Mouse (Mus musculus) cerebellum, postnatal 10 days (tissue): Measurements from ENCODE around the gene Ctsl.

Source experiments
- DNase-seq, 2 experiments: peaks; one replicate each; pipeline ENCODE4 v3.0.0; 2021; ENCODE audit warnings: mixed read lengths in 2 of 2

The Ctsl gene

DNA sequence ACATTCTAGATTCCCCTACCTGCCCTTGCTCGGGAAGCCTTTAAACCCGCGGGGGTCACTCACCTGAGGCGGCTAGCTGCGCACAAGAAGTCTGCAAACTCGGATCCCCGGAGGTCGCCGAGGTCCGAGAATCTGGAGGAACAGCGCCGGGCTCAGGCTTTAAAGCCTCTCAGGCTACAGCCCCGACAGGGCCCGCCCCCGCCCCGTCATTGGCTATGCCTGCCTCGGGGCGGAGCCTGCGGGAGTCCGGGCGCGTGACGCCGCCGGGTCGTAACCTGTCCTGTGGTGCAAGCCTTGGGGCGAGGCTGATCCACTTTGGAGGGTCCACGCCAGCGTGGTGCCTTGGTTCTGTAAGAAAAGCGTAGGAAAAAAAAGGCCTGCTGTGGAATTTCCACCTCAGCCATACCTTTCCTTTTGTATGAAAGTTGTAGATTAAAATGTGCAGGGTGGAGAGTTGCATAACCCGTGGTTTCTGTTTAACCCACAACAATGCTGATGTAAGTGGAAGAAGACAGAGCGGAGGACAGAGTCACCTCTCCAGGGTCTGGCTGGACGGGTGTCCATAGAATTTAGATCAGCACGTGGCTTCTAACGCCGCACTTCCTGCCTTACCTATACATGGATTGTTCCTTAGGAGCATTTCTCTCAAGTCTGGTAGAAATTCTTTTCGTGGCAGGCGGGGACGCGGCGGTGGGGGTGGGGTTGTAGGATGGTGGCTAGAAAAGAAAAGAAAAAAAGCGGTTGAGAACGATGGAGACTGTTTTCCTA, at the start of gene Ctsl:
TSS of gene Ctsl (minus strand) at position 718 of the 768 bp plus-strand sequence.
- peak; percentile 96 to 97 for DNase-seq

DNA sequence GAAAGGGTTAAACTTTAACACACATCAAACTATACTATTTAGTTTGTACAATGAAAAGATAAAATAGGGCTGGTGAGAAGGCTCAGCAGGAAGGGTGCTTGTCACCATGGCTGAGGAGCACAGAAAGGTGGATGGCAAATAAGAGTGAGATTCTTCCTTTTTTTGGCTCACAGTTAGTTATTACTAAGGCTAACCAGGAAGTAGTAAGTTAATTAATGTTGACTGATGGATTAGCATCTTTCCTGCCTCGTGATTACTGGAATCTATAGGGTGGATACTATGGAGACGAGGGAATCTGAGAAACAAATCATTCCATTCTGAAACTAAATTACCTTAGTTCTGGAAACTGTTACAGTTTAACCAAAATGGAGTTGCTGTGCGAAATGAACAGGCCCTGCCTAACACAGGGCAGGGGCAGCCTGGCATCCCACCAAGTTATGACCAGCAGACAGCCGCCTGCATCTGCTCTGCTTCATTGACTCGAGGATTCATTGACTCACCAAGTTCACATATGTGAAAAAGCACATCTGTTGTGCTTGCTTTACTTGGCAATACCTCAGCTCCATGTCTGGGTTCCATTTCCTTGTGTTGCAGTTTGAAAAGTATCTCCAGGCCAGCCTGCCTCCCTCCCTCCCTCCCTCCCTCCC, 46.4 kb upstream of the Ctsl start:
- DNase-seq = peak; percentile 29 to 57

- DNase-seq = no peak
Observed at GRCm38 (mm10) chr13:64415659-64416058, 45.0 kb upstream of the Ctsl start.

DNA sequence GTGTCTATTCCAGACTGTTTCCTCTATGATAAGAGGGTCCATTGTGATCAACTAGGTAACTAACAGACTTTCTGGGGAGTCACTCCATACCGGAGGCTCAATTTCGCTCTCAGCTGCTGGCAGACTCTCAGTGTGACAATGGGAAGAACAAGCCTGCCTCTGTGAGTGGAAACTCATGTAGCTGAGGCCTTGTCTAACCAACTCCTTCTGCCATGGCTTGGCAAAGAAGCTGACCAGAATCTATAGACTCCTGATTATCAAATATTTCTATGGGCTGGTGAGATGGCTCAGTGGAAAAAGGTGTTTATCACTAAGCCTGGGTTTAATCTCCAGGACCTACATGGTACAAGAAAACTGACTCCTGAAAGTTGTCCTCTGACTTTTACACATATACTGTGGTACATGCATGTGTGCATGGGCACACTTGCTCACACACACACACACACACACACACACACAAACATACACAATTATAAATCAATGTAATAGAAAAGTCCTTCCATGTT, 42.1 kb upstream of the Ctsl start:
- no peak for DNase-seq

GRCm38 (mm10) chr13:64411282-64411681, 40.6 kb upstream of the Ctsl start:
- no peak for DNase-seq

GRCm38 (mm10) chr13:64410604-64411003, 39.9 kb upstream of the Ctsl start:
- DNase-seq = no peak

GRCm38 (mm10) chr13:64407992-64408391, 37.3 kb upstream of the Ctsl start:
- no peak for DNase-seq

DNA sequence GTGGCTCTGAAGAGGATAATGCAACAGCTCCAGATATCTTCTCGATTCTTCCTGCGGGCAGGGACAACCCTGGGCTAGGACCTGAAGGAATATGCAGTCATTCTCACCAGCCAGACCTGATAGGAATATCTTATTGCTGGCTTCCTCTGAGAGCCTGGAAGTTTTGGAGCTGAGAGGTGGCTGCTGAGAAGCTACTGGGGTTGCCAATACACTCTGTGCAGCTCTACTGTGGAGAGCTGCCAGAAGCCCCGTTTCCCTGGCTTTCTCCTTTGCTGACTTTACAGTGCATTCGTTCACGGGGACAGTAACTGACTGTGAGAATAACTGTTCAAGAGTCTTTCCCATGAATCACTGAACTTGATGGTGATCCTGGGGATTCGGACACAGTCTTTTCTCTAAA, 34.9 kb upstream of the Ctsl start:
- peak; percentile 34 to 56 for DNase-seq

- no peak for DNase-seq
Observed at GRCm38 (mm10) chr13:64403519-64403918, 32.8 kb upstream of the Ctsl start.

DNA sequence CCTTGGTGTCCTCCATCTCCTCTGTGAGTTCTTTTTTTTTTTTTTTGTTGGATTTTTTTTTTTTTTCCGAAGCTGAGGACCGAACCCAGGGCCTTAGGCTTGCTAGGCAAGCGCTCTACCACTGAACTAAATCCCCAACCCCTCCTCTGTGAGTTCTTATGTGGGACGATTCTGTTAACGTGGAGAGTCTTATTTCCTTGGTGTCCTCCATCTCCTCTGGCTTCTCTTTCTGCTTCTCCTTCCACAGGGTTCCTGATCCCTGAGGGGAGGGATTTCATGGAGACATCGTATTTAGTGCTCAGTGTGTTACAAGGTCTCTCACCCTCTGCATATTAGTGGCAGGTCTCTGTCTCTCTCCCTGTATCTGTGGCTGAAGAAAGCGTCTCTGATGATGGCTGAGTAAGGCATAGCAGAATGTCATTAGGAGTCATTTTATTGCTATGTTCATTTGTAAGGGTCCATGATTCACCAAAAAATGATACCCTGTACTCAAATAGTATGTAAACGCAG, 32.3 kb upstream of the Ctsl start:
- no peak for DNase-seq

DNA sequence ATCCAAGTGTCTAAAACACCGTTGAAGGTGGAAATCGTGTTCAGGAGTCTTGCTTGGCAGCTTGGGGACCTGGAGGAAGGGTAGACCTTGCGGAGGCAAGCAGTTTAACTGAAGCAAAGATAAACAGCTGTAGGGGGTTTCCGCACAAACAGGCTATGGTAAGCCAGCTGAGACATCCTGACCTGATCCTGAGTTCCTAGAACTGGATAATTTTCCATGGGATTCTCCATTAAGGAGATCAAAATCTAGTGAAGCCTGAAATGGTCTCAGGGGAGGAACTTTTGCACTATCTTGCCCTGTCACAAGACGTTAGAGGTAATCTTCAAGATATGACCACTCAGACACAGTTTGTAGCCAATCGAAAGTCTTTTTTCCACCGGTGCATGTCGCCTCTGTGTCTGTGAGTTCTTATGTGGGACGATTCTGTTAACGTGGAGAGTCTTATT, 31.8 kb upstream of the Ctsl start:
- DNase-seq = no peak

GRCm38 (mm10) chr13:64402006-64402405, 31.3 kb upstream of the Ctsl start:
- DNase-seq = no peak

DNA sequence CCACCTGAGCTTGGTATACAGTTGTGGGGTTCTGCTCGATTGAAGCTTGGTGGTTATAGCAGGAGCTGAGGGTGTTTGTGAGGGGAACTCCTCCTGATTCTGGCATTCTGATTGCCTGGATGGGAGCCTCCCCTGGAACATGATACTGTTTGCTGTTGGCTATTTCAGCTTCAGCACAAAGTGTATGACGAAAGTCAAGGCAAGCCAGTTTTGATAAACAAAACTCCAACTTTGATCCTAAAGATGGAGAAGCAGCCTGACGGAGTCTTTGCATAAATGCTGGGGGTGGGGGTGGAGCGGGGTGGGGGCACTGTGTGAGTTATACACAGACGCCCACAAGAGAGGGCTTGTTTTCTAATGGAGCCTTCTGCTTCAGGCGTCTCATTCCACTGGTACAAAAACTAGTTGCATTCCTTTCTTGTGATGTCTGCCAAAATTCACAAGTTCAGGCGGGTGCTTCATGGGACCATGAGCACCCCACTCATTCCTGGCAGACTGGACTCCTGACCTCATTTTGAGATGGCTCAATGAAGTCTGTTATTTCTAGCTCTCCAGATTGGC, 30.2 kb upstream of the Ctsl start:
- peak; percentile 3 to 6 for DNase-seq

DNA sequence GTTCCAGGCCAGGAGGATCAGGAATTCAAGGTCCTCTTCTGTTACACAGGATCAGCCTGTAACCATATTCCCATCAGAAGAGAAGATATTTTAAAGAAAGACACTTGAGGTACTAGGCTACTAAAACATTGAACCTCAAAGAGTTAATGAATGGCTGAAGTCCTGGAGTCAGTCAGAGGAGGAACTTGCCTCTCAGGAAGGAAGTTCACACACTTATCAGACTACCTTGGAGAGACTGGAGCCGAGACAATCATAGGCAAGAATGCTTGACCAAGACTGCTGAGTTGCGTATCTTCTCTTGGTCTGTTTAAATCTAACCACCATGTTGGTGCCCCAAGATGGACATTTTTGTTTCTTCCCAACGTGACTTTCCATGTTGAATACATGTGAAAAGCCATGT, 29.2 kb upstream of the Ctsl start:
- DNase-seq = no peak

GRCm38 (mm10) chr13:64398065-64398464, 27.4 kb upstream of the Ctsl start:
- DNase-seq = no peak

DNA sequence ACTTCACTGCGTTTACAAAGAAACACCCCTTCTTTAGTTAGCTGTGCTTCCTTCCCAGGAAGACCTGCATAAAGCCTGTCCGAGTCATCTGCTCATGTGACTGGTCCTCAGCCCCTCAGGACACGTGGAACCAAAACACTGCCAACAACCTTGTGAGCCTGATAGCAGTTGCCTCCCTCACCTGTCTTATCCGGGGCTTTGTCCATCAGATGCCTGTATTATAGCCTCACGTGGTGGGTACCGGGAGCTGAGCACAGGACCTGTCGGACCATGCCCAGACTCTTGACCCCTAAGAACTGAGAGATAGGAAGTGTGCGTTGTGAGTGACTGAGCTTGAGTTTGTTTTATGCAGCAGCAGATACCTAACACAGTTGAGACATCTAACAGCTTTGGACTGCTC, 26.3 kb upstream of the Ctsl start:
- no peak for DNase-seq

DNA sequence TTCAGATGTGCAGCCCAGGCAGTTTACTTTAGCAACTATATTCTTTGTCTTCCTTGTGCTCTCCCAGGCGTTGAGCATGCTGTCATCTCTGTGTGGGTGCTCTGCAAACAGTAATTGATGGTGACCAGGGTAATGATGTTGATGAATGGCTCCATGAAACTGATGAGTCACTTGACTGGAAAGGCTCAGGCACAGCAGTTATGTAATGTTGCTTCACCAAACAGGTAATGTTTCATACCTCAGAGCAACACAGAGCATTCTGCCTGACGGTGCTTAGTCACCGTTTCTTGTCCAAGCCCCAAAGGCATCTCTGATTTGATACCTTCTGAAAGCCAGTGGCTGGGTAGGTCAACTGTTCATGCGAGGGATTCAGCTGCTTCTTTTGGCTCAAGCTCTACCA, 17.7 kb upstream of the Ctsl start:
- DNase-seq = no peak

- no peak for DNase-seq
Observed at GRCm38 (mm10) chr13:64386048-64386447, 15.4 kb upstream of the Ctsl start.

DNA sequence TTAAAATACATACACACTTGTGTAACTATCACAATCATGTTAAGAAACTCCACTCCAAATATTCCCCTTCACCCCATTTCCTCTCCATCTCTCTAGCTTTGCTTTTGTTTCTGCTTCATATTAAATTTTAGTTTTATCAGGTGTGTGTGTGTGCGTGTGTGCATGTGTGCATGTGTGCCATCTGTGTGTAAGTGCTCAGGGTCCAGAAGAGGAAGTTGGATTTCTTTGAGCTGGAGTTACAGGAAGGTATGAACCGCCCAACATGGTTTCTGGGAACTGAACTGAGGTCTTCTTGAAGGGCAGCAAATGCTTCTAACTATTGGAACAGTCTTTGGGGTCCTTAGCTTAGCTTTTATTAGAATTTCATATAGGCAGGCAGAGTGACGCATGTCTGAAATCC, 14.2 kb upstream of the Ctsl start:
- no peak for DNase-seq

GRCm38 (mm10) chr13:64380251-64380650, 9.6 kb upstream of the Ctsl start:
- no peak for DNase-seq

DNA sequence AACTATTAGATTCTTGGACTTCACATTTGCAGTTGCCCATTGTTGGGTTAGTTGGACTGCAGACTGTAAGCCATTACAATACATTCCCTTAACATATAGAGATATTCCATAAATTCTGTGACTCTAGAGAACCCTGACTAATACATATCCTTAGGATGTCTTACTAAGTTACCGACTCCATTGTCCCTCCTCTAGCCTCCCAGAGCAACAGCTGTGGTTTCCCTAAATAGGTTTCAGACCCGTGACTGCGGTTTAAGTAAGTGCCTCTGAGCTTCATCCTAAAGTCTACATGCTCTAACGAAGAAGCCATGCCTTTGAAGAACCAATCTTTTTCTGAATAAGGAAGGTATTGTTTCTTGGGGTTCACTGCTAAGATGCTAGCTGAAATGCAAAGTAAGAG, 7.9 kb upstream of the Ctsl start:
- DNase-seq = no peak

- no peak for DNase-seq
Observed at GRCm38 (mm10) chr13:64376472-64376871, 5.8 kb upstream of the Ctsl start.

DNA sequence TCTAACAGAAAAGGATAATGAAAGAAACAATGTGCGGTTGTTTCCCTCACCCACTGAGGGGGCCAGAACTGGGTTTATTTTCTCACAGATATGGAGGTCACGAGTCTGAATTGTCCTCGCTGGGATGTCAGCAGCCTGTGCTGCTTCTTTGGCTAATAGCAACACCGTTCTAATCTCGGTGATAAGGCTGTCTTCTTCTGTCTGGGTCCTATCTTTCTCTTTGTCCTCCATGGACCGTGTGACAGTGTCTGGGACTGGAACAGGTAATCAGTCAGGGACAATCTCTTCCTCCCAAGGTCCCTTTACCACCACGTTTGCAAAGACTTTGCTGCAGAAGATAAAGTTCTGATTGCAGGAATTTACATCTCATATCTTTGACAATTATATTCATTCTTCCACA, 4.5 kb upstream of the Ctsl start:
- DNase-seq = no peak

DNA sequence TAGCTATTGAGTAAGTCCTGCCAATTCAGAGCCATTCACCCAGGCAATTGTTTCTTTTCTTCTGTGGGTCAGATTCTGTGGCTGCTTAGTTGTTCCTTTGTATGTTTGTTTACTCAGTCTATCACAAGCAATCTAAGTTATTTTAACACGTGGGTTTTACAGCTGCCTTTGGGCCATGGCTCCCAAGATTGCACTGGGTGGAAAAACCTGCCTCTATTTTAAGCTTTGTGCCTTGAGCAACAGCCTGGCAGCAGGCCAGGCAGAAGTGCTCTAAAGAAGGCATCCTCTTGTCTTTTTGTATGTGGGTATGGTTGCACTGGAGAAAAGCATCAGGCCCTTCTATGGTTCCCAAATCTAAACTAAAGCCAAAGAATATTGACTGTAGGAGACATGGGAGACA, 3.0 kb upstream of the Ctsl start:
- DNase-seq = no peak
